Mouse (Mus musculus) liver, embryonic 14.5 days (tissue): ENCODE results near the gene Dus3l. TPM values are rescaled to one million over a fixed set of nuclear protein-coding genes. Genes with fewer than 3 reads are reported as not detected.

Source experiments
- ATAC-seq: fragments of 200-750 bp; cut with Nextera tagmentation; 2 replicates; pipeline ENCODE4 v1.8.0; 2017; ENCODE audit warnings: moderate number of reproducible peaks, mild to moderate bottlenecking, moderate library complexity; ENCODE audit not compliant: insufficient read depth
- DNase-seq, 3 experiments: peaks; one replicate each; pipeline ENCODE4 v3.0.0-alpha.2; 2012 to 2013; ENCODE audit warnings: low read depth in 3 of 3, low spot score in 3 of 3
- H3K27ac ChIP-seq: fragments of 300-500 bp; sonication (generic); 2 replicates; pipeline ENCODE4 v1.5.1; 2014; ENCODE audit warnings: moderate library complexity, mild to moderate bottlenecking, control low read depth, inconsistent platforms
- H3K27me3 ChIP-seq: fragments of 300-500 bp; sonication (generic); 2 replicates; pipeline ENCODE4 v1.6.1; 2014; ENCODE audit warnings: mild to moderate bottlenecking, low read length, moderate library complexity; ENCODE audit not compliant: control insufficient read depth, insufficient read depth
- H3K36me3 ChIP-seq: fragments of 300-500 bp; sonication (generic); replicated peaks from 2 replicates; pipeline ENCODE4 v1.6.1; 2014; ENCODE audit warnings: low read depth; ENCODE audit not compliant: control insufficient read depth, insufficient read depth
- H3K4me1 ChIP-seq, 2 experiments: fragments of 200-500 bp in 1 of 2; fragments of 300-500 bp in 1 of 2; sonication (generic) in 1 of 2; replicated peaks; 2 replicates each; pipeline ENCODE4 v1.6.1; 2012 to 2014; ENCODE audit warnings: antibody characterized with exemption in 1 of 2, inconsistent platforms in 1 of 2, low read length in 1 of 2; ENCODE audit not compliant: control insufficient read depth in 2 of 2, insufficient read depth in 2 of 2
- H3K4me2 ChIP-seq: fragments of 300-500 bp; sonication (generic); 2 replicates; pipeline ENCODE4 v1.6.1; 2014; ENCODE audit warnings: low read depth, mild to moderate bottlenecking, control low read depth, moderate library complexity
- H3K4me3 ChIP-seq, 2 experiments: fragments of 200-500 bp in 1 of 2; fragments of 300-500 bp in 1 of 2; sonication (generic) in 1 of 2; 2 replicates each; pipeline ENCODE4 v1.5.1; 2012 to 2014; ENCODE audit warnings: low read depth in 2 of 2, low read length in 2 of 2, mild to moderate bottlenecking in 2 of 2, control low read depth in 1 of 2, inconsistent platforms in 1 of 2, moderate library complexity in 1 of 2; ENCODE audit not compliant: insufficient read depth in 1 of 2
- H3K9ac ChIP-seq: fragments of 300-500 bp; sonication (generic); replicated peaks from 2 replicates; pipeline ENCODE4 v1.6.1; 2014; ENCODE audit warnings: mild to moderate bottlenecking, control low read depth, moderate library complexity
- H3K9me3 ChIP-seq: fragments of 300-500 bp; sonication (generic); 2 replicates; pipeline ENCODE4 v1.6.1; 2016; ENCODE audit warnings: low read length, mixed read lengths; ENCODE audit not compliant: control insufficient read depth
- CTCF ChIP-seq: IDR thresholded peaks from 2 replicates; pipeline ENCODE4 v1.5.1; 2016; ENCODE audit warnings: antibody characterized with exemption, low read depth, control low read depth
- EP300 ChIP-seq: IDR thresholded peaks from 2 replicates; pipeline ENCODE4 v1.6.1; 2016; ENCODE audit warnings: antibody characterized with exemption, low read depth
- WGBS: fragments of 180-500 bp; shearing (Covaris S2); extraction: QIAGEN DNeasy Blood & Tissue Kit; methylation state at CpG from one replicate; pipeline ENCODE4 v1.1.7; 2014; ENCODE audit not compliant: insufficient replicate concordance; 5-methylcytosine and 5-hydroxymethylcytosine counted together
- polyA plus RNA-seq, 2 experiments: library from polyadenylated mRNA; depleted of rRNA in 1 of 2; stranded (reverse) in 1 of 2; unstranded in 1 of 2; fragments of >200 nt; fragmentation: Nextera tagmentation in 1 of 2; extraction: Ambion mirVana in 1 of 2; gene quantifications; 2 replicates each; pipeline versions ENCODE4 v1.2.1 to v1.2.3; 2012 to 2014

Gene Dus3l
- polyA plus RNA-seq, 2 experiments: 9.5 to 18.1 TPM

- Histone ChIP-seq H3K27ac (no peak overlapping the region), H3K9ac (peak overlapping the region; percentile 31; the same call in 1 of the 2 replicates), H3K27me3 (no peaks in the 10 kb centered on the region; the same call in 1 of the 2 replicates), H3K36me3 (no peaks in the 10 kb centered on the region), H3K9me3 (no peaks in the 10 kb centered on the region), H3K4me3 (no peak overlapping the region), H3K4me2 (peak overlapping the region; percentile 23; the same call in 1 of the 2 replicates), H3K4me1 (peaks cover 8 to 9% of the 10 kb centered on the region in 2 experiments)
- DNase-seq (peak in 1 of 3 experiments; percentile 33), ATAC-seq (peak; percentile 35; the same call in 1 of the 2 replicates)
- 14% methylated on average over 12 of the region's 12 CpGs for WGBS
- TF ChIP-seq CTCF (no peak), EP300 (no peak)
Measured at GRCm38 (mm10) chr17:56727659-56728058, 36.9 kb upstream of the Dus3l start.

GRCm38 (mm10) chr17:56728117-56728516 lies 36.4 kb upstream of the Dus3l start:
- H3K9ac ChIP-seq: peak overlapping the region; percentile 31; the same call in 1 of the 2 replicates
- ATAC-seq: 0 out of 2 replicates have a peak, but pooled peaks have one; percentile 14
- H3K27ac ChIP-seq: no peak overlapping the region
- DNase-seq: no peak
- peaks cover 8 to 9% of the 10 kb centered on the region in 2 experiments for H3K4me1 ChIP-seq
- TF ChIP-seq EP300: no peak
- peak overlapping the region; percentile 23; the same call in 1 of the 2 replicates for H3K4me2 ChIP-seq
- no peaks in the 10 kb centered on the region; the same call in none of the 2 replicates for H3K27me3 ChIP-seq
- no peak overlapping the region for H3K4me3 ChIP-seq
- 17% methylated on average over 12 of the region's 12 CpGs for WGBS
- no peaks in the 10 kb centered on the region for H3K36me3 ChIP-seq
- H3K9me3 ChIP-seq: no peaks in the 10 kb centered on the region

- TF ChIP-seq EP300: no peak
- TF ChIP-seq CTCF: no peak
- H3K27me3 ChIP-seq: no peaks in the 10 kb centered on the region; the same call in none of the 2 replicates
Measured at GRCm38 (mm10) chr17:56729151-56729550, 35.4 kb upstream of the Dus3l start.

GRCm38 (mm10) chr17:56729656-56730055 lies 34.9 kb upstream of the Dus3l start:
- Histone ChIP-seq H3K9ac (no peak overlapping the region), H3K27ac (no peak overlapping the region), H3K4me1 (peaks cover 8 to 9% of the 10 kb centered on the region in 2 experiments), H3K4me3 (no peak overlapping the region), H3K27me3 (no peaks in the 10 kb centered on the region; the same call in none of the 2 replicates), H3K9me3 (no peaks in the 10 kb centered on the region), H3K4me2 (no peak overlapping the region), H3K36me3 (no peaks in the 10 kb centered on the region)
- WGBS: 51% methylated on average over 2 of the region's 2 CpGs
- ATAC-seq (no peak), DNase-seq (no peak)
- TF ChIP-seq EP300: no peak

More at GRCm38 (mm10) chr17:56729151-56729550, 35.4 kb upstream of the Dus3l start:
- Histone ChIP-seq H3K4me1 (peaks cover 8 to 9% of the 10 kb centered on the region in 2 experiments), H3K36me3 (no peaks in the 10 kb centered on the region), H3K9ac (no peak overlapping the region), H3K4me3 (no peak overlapping the region), H3K9me3 (no peaks in the 10 kb centered on the region), H3K4me2 (no peak overlapping the region), H3K27ac (no peak overlapping the region)
- DNase-seq (no peak), ATAC-seq (no peak)
- 57% methylated on average over 6 of the region's 6 CpGs for WGBS

GRCm38 (mm10) chr17:56736534-56736933 lies 28.0 kb upstream of the Dus3l start:
- Histone ChIP-seq H3K27ac (no peak overlapping the region), H3K4me1 (no peaks in the 10 kb centered on the region), H3K27me3 (no peaks in the 10 kb centered on the region; the same call in none of the 2 replicates), H3K4me3 (no peak overlapping the region), H3K36me3 (no peaks in the 10 kb centered on the region), H3K4me2 (no peak overlapping the region), H3K9me3 (no peaks in the 10 kb centered on the region), H3K9ac (no peak overlapping the region)
- 33% methylated on average over 8 of the region's 8 CpGs for WGBS
- DNase-seq: no peak
- no peak for TF ChIP-seq EP300
- TF ChIP-seq CTCF: peak; percentile 85
- no peak for ATAC-seq
